Mouse (Mus musculus): ENCODE measurements around the gene Zfr.
"Not testable (repeated sequence)": the region's sequence is repeated elsewhere in the genome, so short reads cannot be mapped to it uniquely, and the experiment has no call there.

Zfr gene

GRCm38 (mm10) chr15:12106430-12106829 is 11.2 kb upstream of the Zfr start:
- peak; percentile 41 for DNase-seq (ENCODE audit: low spot score)

- no peak for DNase-seq (ENCODE audit: low spot score)
Observed at GRCm38 (mm10) chr15:12108200-12108599, 9.4 kb upstream of the Zfr start.

DNA sequence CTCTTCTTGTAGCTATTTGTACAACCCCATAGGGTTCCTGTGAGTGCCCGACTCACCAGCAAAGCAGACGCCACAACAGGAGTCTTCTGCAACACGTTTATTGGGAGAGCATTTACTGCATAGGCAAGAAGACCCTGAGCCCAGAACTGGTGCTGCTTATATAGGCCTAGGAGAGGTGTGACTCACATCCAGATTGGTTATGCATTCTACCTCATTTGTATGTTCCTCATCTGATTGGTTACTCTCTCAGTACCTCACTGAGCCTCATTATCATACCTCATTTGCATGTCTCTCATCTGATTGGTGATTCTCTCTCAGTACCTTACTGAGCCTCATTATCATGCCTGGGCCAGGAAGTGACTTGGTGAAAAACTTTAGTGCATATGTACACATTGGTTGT is 8.7 kb upstream of the Zfr start:
- DNase-seq (ENCODE audit: low spot score) = not testable (repeated sequence)

GRCm38 (mm10) chr15:12111232-12111631 is 6.4 kb upstream of the Zfr start:
- no peak for DNase-seq (ENCODE audit: low spot score)

- DNase-seq (ENCODE audit: low spot score) = no peak
Observed at GRCm38 (mm10) chr15:12113411-12113810, 4.2 kb upstream of the Zfr start.

GRCm38 (mm10) chr15:12114546-12114945 is 3.1 kb upstream of the Zfr start:
- no peak for DNase-seq (ENCODE audit: low spot score)

DNA sequence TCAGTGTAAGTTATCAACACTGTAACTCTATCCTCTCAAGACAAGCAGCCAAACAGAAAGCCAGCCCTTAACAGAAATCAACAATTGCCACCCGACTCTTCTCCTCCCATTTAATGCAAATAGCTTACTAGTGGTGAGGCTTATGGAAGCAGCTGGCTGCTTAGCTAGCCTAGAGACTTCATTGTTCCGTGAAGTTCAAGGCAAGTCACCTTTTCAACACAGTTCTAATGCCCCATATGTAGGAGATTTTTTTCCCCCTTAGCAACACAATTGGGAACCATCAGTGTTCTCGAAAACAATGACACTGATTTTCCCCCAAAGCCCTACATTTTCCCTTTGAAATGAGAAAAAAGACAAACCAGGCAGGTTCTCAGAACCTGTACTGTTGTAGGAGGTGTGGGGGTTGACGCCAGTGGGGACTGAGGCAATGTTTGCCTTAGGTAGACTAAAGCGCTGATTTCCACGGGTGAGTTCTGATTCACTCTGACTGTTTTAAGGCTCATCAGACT is 1.9 kb upstream of the Zfr start:
- DNase-seq (ENCODE audit: low spot score) = no peak

DNA sequence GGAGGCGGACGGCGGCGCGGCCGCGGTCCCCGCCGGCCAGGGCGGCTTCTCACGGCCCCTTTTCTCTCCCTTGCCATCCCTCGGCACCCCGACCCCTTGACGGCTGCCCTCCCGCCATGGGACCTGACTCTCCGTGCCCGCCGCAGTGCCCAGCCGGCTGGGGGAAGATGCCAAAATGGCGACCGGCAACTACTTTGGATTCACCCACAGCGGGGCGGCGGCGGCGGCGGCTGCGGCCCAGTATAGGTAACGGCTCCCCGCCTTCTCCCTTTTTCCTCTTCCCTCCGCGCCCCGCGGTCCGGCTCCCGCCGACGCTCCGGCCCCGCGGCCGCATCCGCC is 431 bp downstream of the Zfr start:
- peak; percentile 78 for DNase-seq (ENCODE audit: low spot score)

- peak; percentile 81 for DNase-seq (ENCODE audit: low spot score)
Observed at GRCm38 (mm10) chr15:12118432-12119128, 949 bp downstream of the Zfr start.

DNA sequence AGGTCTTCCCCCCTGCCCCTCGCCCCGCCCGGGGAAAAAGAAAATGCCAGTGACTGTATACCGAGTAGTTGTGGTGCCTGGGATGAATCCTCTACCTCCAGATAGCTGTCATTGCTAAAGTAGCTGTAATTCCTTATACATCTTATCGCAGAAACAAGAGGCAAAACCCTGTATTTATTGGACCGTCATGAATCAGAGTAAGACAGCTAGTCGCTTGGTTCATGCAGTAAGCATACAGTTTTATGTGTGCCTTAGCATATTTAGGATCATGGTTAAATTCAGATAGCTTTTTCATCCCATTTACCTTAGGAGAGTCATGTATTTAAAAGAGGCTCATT is 1.5 kb downstream of the Zfr start:
- DNase-seq (ENCODE audit: low spot score) = no peak

GRCm38 (mm10) chr15:12124913-12125312 is 7.3 kb downstream of the Zfr start:
- DNase-seq (ENCODE audit: low spot score) = no peak

- DNase-seq (ENCODE audit: low spot score) = not testable (repeated sequence)
Observed at GRCm38 (mm10) chr15:12130871-12131270, 13.2 kb downstream of the Zfr start.

GRCm38 (mm10) chr15:12134546-12134945 is 16.9 kb downstream of the Zfr start:
- DNase-seq (ENCODE audit: low spot score) = no peak

GRCm38 (mm10) chr15:12135368-12135767 is 17.7 kb downstream of the Zfr start:
- no peak for DNase-seq (ENCODE audit: low spot score)

DNA sequence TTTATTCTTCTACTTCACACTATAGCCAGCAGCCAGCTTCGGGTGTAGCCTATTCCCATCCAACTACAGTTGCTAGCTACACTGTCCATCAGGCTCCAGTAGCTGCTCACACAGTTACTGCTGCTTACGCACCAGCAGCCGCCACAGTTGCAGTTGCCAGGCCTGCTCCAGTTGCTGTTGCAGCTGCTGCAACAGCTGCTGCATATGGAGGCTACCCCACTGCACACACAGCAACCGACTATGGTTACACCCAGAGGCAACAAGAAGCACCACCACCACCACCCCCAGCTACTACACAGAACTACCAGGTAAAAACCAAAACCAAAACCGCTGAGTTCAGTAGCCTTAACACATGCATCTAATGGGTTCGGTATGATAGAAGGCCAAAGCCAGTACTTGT is 18.7 kb downstream of the Zfr start:
- DNase-seq (ENCODE audit: low spot score) = no peak

GRCm38 (mm10) chr15:12140985-12141729 is 23.5 kb downstream of the Zfr start:
- no peak for DNase-seq (ENCODE audit: low spot score)

- DNase-seq (ENCODE audit: low spot score) = no peak
Observed at GRCm38 (mm10) chr15:12147423-12147822, 29.8 kb downstream of the Zfr start.

GRCm38 (mm10) chr15:12149501-12149900 is 31.9 kb downstream of the Zfr start:
- no peak for DNase-seq (ENCODE audit: low spot score)

GRCm38 (mm10) chr15:12153747-12154146 is 36.1 kb downstream of the Zfr start:
- DNase-seq (ENCODE audit: low spot score) = no peak

- no peak for DNase-seq (ENCODE audit: low spot score)
Observed at GRCm38 (mm10) chr15:12178126-12178525, 60.5 kb downstream of the Zfr start.

DNA sequence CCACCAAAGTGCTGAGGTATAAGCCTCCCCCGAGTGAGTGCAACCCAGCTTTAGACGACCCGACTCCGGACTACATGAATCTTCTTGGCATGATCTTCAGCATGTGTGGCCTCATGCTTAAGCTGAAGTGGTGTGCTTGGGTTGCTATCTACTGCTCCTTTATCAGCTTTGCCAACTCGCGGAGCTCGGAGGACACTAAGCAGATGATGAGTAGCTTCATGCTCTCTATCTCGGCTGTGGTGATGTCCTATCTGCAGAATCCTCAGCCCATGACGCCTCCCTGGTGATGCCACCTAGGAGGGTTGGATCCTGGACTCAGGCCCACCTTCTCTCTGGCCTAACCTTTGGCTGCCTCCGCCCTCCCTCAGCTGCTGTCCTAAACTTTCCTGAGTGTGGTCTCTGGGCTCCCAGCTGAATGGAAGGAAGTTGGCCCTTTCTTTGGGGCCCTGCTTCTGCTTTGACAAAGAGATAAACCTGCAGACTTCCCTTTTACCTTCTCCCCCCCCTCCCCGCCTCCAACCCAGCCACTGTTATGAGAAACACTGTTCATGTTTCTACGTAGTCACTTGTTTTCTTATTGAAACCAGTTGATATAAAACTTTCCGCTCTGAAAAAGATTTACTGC is 63.7 kb downstream of the Zfr start:
- not testable (repeated sequence) for DNase-seq (ENCODE audit: low spot score)

DNA sequence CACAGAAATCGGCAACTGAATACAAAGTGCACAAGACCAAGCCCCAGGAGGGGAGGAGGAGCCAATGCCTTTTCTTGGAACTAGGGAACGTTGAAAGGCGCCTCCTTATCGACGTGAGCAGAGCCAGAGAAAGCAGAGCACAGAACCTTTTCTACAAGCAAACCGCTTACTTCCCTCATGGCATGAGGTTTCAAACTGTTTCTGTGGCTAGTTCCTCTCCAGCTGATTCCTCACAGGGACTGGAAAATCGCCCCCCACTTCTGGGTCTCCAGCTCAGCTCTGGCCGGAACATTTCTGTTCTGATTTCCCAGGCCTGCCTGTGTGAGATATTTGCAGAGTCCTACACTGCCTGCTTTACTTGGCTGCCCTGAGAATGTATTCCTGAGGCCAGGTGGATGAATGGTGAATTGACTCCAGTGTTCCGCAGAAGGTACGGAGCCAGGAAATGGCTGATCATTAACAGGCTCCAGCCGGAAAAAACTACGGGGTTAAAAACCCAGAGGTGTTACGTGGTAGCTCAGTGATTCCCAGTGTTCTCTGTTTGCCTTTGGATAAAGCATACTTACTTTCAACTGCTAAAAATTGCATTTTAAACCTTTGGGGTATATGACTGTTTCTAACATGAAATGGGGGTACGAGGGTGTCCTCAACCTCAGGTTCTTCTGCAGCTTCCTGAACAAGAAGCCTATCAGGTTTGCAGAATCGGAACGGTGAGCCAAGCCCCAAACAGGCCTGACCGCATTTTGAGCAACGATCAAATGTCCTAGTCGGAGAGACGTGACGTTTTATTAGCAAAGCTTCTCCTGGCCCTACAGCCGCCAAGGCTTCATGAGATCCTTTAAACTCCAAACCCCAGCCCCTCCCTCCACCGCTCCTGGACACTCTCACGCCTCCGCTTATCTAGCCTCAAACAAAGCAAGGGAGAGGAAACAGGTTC is 76.5 kb downstream of the Zfr start:
- no peak for DNase-seq (ENCODE audit: low spot score)
